Mouse (Mus musculus) ES-E14 (cell line): Measurements from ENCODE around the gene Furin. TPM values are rescaled to one million over a fixed set of nuclear protein-coding genes. Genes with fewer than 3 reads are reported as not detected.

ENCODE experiments used
- DNase-seq: peaks from one replicate; pipeline ENCODE4 v3.0.0-alpha.2; 2013; ENCODE audit warnings: low read depth, low spot score
- H3K27ac ChIP-seq: 2 replicates; pipeline ENCODE4 v1.5.1; 2012; ENCODE audit warnings: low read depth, mild to moderate bottlenecking, low read length, moderate library complexity, mixed read lengths; ENCODE audit not compliant: poor library complexity, insufficient read depth, severe bottlenecking
- H3K36me3 ChIP-seq: 2 replicates; pipeline ENCODE4 v1.6.1; 2012; ENCODE audit warnings: mild to moderate bottlenecking, low read length, moderate library complexity, mixed read lengths; ENCODE audit not compliant: control insufficient read depth, poor library complexity, insufficient read depth, severe bottlenecking
- H3K4me1 ChIP-seq, 2 experiments: fragments of 150-350 bp in 1 of 2; sonication (generic) in 1 of 2; 2 replicates each; pipeline ENCODE4 v1.6.1; 2012; ENCODE audit warnings: low read length in 2 of 2, mild to moderate bottlenecking in 1 of 2, mixed read lengths in 1 of 2; ENCODE audit not compliant: control insufficient read depth in 2 of 2, insufficient read depth in 2 of 2, poor library complexity in 1 of 2
- H3K4me3 ChIP-seq, 2 experiments: fragments of 150-350 bp in 1 of 2; sonication (generic) in 1 of 2; 2 replicates each; pipeline ENCODE4 v1.5.1; 2012; ENCODE audit warnings: low read length in 2 of 2, low read depth in 1 of 2, mild to moderate bottlenecking in 1 of 2, mixed read lengths in 1 of 2; ENCODE audit not compliant: insufficient read depth in 1 of 2, poor library complexity in 1 of 2, severe bottlenecking in 1 of 2
- H3K9ac ChIP-seq: 2 replicates; pipeline ENCODE4 v1.6.1; 2012; ENCODE audit warnings: low read depth, mild to moderate bottlenecking, low read length, mixed read lengths; ENCODE audit not compliant: poor library complexity, insufficient read depth, severe bottlenecking
- H3K9me3 ChIP-seq: fragments of 150-350 bp; sonication (generic); 2 replicates; pipeline ENCODE4 v1.6.1; 2012; ENCODE audit warnings: low read depth, mild to moderate bottlenecking, low read length; ENCODE audit not compliant: control insufficient read depth, insufficient read depth
- CHD2 ChIP-seq: IDR thresholded peaks from 2 replicates; pipeline ENCODE4 v1.6.1; 2014; ENCODE audit warnings: mild to moderate bottlenecking, low read depth, low read length, inconsistent platforms
- HCFC1 ChIP-seq: IDR thresholded peaks from 2 replicates; pipeline ENCODE4 v1.6.1; 2012; ENCODE audit warnings: low read length, inconsistent platforms, borderline replicate concordance; ENCODE audit not compliant: insufficient read depth
- MAFK ChIP-seq: IDR thresholded peaks from 2 replicates; pipeline ENCODE4 v1.6.1; 2014; ENCODE audit warnings: mild to moderate bottlenecking, low read depth, low read length, inconsistent platforms; ENCODE audit not compliant: insufficient read depth
- ZC3H11A ChIP-seq: IDR thresholded peaks from 2 replicates; pipeline ENCODE4 v1.6.1; 2012; ENCODE audit warnings: low read depth, mild to moderate bottlenecking, inconsistent platforms, low read length, borderline replicate concordance
- ZNF384 ChIP-seq: IDR thresholded peaks from 2 replicates; pipeline ENCODE4 v1.6.1; 2012; ENCODE audit warnings: low read depth, low read length, inconsistent platforms
- in situ Hi-C, 2 experiments: fragments of 600-800 bp; cut with MboI; formaldehyde crosslinking; loops; one replicate each; pipeline ENCODE4 v1.15.1; 2025; ENCODE audit warnings: low sequenced_read_pairs in 2 of 2, inconsistent platforms in 1 of 2; ENCODE audit not compliant: unreplicated experiment in 2 of 2
- total RNA-seq: library from RNA; depleted of rRNA; stranded (reverse); fragments of 300-350 nt; gene quantifications from 2 replicates; pipeline ENCODE4 v1.2.3, GENCODE M21; 2012

Furin gene
- total RNA-seq, 1 experiment: 17.7 TPM

DNA sequence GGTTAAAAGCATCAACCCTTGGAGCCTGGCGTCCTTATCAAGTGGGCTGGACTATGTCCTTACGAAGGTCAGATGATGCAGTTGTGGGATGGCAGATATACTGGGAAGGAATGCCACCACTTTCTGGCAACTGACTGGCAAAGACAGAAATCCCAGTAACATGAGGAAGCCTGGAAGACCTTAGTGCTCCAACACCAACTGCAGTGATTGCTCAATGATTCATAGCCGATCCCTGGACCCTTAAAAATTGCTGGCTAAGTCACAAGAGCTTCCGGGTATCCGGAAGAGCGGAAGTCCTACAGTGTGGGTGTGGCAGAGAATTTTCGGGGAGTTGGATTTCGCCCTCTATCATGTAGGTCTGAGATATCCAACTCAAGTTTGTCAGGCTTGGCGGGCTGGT lies 59.1 kb downstream of the Furin start:
- no peak overlapping the region for H3K27ac ChIP-seq
- H3K4me1 ChIP-seq: peaks cover 0 to 15% of the 10 kb centered on the region in 2 experiments; a peak in 1 of 4 replicates
- H3K9ac ChIP-seq: no peak overlapping the region
- no peak for DNase-seq
- H3K4me3 ChIP-seq: no peak overlapping the region
- in situ Hi-C loops: no loop called here
- TF ChIP-seq CHD2: no peak
- TF ChIP-seq ZNF384: no peak
- TF ChIP-seq MAFK: no peak
- no peak for TF ChIP-seq ZC3H11A
- no peak for TF ChIP-seq HCFC1
- no peaks in the 10 kb centered on the region for H3K9me3 ChIP-seq
- H3K36me3 ChIP-seq: no peaks in the 10 kb centered on the region; the same call in 1 of the 2 replicates

DNA sequence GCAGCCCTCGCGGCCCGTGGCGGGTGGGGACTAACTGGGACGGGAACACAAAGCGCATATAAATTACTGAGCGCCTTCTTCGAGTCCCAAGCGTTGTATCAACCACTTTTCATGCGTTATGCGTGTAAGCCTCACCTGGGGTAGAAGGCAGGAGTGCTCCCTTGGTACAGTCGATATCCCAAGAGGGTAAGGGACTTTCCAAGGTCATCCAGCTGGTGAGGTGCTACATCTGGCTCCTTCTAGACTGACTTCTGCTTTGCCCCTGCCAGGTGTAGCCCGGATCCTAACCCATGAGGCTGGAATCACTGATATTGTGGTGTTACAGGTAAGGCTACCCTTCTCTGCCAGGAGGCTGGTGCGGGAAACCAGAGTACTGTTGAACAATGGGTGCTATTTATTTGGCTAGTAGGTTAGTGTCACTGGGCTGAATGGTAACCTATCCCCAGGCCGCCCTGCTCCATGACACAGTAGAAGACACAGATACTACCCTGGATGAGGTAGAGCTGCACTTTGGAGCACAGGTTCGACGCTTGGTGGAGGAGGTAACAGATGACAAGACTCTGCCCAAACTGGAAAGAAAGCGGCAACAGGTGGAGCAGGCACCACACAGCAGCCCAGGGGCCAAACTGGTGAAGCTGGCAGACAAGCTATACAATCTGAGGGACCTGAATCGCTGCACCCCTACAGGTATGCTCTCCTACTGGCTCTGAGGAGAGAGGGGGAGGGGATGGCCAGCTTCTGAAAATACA lies 61.8 kb downstream of the Furin start:
- H3K4me3 ChIP-seq: peak overlapping the region; percentile 73 to 82
- H3K9ac ChIP-seq: peak overlapping the region; percentile 86
- in situ Hi-C loops: no loop called here
- no peak for TF ChIP-seq ZNF384
- TF ChIP-seq ZC3H11A: no peak
- no peak for TF ChIP-seq MAFK
- no peak for TF ChIP-seq HCFC1
- TF ChIP-seq CHD2: no peak
- no peaks in the 10 kb centered on the region; the same call in 1 of the 2 replicates for H3K36me3 ChIP-seq
- H3K9me3 ChIP-seq: no peaks in the 10 kb centered on the region
- H3K4me1 ChIP-seq: peaks cover 3 to 14% of the 10 kb centered on the region in 2 experiments; a peak in 3 of 4 replicates
- no peak for DNase-seq
- no peak overlapping the region for H3K27ac ChIP-seq

DNA sequence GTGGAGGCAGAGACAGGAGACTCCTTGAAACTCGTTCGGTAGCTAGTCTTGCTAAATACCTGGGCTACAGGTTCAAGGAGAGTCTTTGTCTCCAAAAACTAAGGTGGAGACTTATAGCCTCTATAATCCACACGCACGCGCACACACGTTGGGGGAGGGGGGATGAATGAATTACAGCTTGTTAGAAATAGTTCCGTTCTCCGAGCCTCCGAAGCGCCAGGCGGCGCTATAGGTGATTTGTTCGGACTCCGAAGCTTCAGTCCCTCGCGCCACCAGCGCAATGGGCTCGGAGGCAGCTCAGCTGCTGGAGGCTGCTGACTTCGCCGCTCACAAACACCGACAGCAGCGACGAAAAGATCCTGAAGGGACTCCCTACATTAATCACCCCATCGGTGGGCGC lies 62.4 kb downstream of the Furin start, which contains the start of gene Hddc3:
Gene Hddc3 (plus strand): TSS at position 247 of the 400 bp plus-strand sequence.
- TF ChIP-seq MAFK: no peak
- peak; percentile 71; the same call in 1 of the 2 replicates for TF ChIP-seq HCFC1
- H3K36me3 ChIP-seq: no peaks in the 10 kb centered on the region; the same call in 1 of the 2 replicates
- peak within 1 kb of the TSS; percentile 73 to 82 for H3K4me3 ChIP-seq
- H3K9me3 ChIP-seq: no peaks in the 10 kb centered on the region
- peak; percentile 94 for DNase-seq
- in situ Hi-C loops: no loop called here
- peak within 1 kb of the TSS; percentile 86 for H3K9ac ChIP-seq
- no peak within 1 kb of the TSS for H3K27ac ChIP-seq
- peaks cover 3 to 9% of the 10 kb centered on the region in 2 experiments; a peak in 3 of 4 replicates for H3K4me1 ChIP-seq

DNA sequence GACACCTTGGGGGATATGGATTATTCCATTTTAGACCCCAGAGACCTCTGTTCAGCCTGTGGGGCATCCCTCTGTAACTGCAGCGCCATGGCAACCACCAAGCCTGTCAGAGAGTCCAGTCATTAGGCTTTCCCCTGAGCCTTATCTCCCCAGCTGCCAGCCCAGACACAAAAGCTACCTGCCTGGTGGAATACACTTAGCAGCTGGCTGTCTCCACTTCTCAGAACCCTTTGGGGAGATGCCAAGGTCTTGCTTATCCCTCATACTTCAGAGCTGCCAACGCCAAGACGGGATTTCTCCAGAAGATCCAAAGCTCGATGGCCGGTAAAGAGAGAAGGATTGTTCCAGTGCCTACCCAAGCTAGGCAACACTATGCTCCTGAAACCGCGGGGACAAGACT lies 63.4 kb downstream of the Furin start:
- Histone ChIP-seq H3K27ac (no peak overlapping the region), H3K9ac (no peak overlapping the region), H3K4me1 (peaks cover 3 to 9% of the 10 kb centered on the region in 2 experiments; a peak in 3 of 4 replicates), H3K36me3 (peaks cover 4% of the 10 kb centered on the region; the same call in 1 of the 2 replicates), H3K9me3 (no peaks in the 10 kb centered on the region), H3K4me3 (no peak overlapping the region)
- TF ChIP-seq HCFC1: no peak
- no peak for TF ChIP-seq MAFK
- TF ChIP-seq ZNF384: no peak
- TF ChIP-seq ZC3H11A: no peak
- TF ChIP-seq CHD2: no peak
- in situ Hi-C loops: no loop called here
- no peak for DNase-seq
